In genomic region chr10:85591296-85591695, GRCm38 (mm10) we compare ENCODE assay signal across 10 mouse cellular contexts.
"Had no signal": no experiment of that assay in that cellular context is flagged by ENCODE, and none has a peak within 500 bp of the region (broad histone marks: within the 10 kb centered on the region; RNA-seq: fewer than 3 reads in every experiment).

No protein-coding gene starts in this region.

- H3K4me1 ChIP-seq: liver, embryonic 12.5 days had no signal

- H3K27ac ChIP-seq: limb, embryonic 15.5 days; liver, embryonic 12.5 days; midbrain, embryonic 10.5 days; midbrain, embryonic 15.5 days; neural tube, embryonic 13.5 days had no signal

- H3K4me3 ChIP-seq: limb, embryonic 15.5 days; liver, embryonic 12.5 days; midbrain, embryonic 10.5 days; midbrain, embryonic 15.5 days; neural tube, embryonic 13.5 days had no signal

- H3K4me2 ChIP-seq: limb, embryonic 15.5 days; liver, embryonic 12.5 days; midbrain, embryonic 15.5 days; neural tube, embryonic 13.5 days had no signal

- H3K36me3 ChIP-seq: limb, embryonic 15.5 days; liver, embryonic 12.5 days; midbrain, embryonic 10.5 days; midbrain, embryonic 15.5 days; neural tube, embryonic 13.5 days had no signal

- ATAC-seq: liver, embryonic 12.5 days had no signal

- H3K9me3 ChIP-seq: limb, embryonic 15.5 days; liver, embryonic 12.5 days; midbrain, embryonic 10.5 days; midbrain, embryonic 15.5 days; neural tube, embryonic 13.5 days had no signal

- DNase-seq: kidney, adult 8-10 months; kidney, postnatal 36 days; layer of hippocampus, adult 9-11 months; layer of hippocampus, postnatal 36 days; thymus, postnatal 4 days had no signal

- H3K27me3 ChIP-seq: limb, embryonic 15.5 days; liver, embryonic 12.5 days; midbrain, embryonic 15.5 days; neural tube, embryonic 13.5 days had no signal

- H3K9ac ChIP-seq: limb, embryonic 15.5 days; liver, embryonic 12.5 days; midbrain, embryonic 15.5 days; neural tube, embryonic 13.5 days had no signal
